Mouse (Mus musculus): ENCODE data around the gene Fastkd5. TPM values are rescaled to one million over a fixed set of nuclear protein-coding genes. Genes with fewer than 3 reads are reported as not detected.

The Fastkd5 gene
- polyA plus RNA-seq (2015; fragmentation: Nextera tagmentation; extraction: Ambion mirVana): 6.5 and 7.4 TPM in 2 replicates

DNA sequence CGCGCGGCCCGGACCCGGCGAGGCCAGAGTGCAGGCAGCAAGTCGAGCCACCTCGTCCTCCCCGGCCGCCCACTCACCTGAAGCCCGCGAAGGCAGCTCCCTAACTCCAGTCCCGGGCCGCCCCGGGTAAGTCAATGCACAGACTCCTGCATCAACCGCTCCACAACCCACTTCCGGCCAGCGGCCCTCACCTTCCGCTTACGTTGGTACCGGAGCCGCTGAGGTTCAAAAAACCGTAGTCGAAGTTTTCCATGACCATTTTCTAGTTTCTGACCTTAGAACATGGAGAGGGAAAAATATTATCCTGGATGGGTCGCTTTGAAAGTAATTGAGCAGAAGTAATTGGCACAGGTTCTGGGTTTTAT lies at the start of gene Fastkd5, which contains the start of gene Ubox5:
TSS of gene Fastkd5 (minus strand) at position 189 of the 365 bp plus-strand sequence.
TSS of gene Ubox5 (minus strand) at position 200 of the 365 bp plus-strand sequence.

GRCm38 (mm10) chr2:130667559-130667958 lies 37.7 kb upstream of the Fastkd5 start, which contains the start of gene Itpa:
TSS of gene Itpa (plus strand) at chr2:130667610.

GRCm38 (mm10) chr2:130664102-130664701 lies 34.4 kb upstream of the Fastkd5 start, which contains the start of gene Ddrgk1:
TSS of gene Ddrgk1 (minus strand) at chr2:130664659.

GRCm38 (mm10) chr2:130642684-130643369 lies 13.0 kb upstream of the Fastkd5 start, which contains the start of gene Lzts3:
TSS of gene Lzts3 (minus strand) at chr2:130642803.

GRCm38 (mm10) chr2:130582552-130582951 lies 47.3 kb downstream of the Fastkd5 start, which contains the start of gene Avp:
TSS of gene Avp (minus strand) at chr2:130582554.

DNA sequence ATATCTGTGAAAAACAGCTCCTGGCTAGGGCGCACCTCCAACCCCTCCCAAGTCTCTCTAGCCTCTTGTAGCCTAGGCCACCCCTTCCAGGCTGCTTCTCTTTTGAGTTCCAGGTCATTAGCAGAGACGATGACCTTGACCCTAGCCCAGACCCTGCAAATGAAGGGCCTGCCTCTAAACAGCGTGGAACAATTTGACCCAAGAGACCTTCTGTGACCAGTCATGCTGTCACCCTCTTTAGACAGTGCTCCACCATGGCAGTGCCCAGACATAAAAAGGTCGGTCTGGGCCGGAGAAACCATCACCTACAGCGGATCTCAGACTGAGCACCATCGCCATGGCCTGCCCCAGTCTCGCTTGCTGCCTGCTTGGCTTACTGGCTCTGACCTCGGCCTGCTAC lies 54.0 kb downstream of the Fastkd5 start, which contains the start of gene Oxt:
TSS of gene Oxt (plus strand) at position 301 of the 400 bp plus-strand sequence.

Other genes starting within 250 kb of the Fastkd5 start
- gene Cpxm1, start 232.5 kb downstream of the Fastkd5 start, polyA plus RNA-seq (2015; fragmentation: Nextera tagmentation; extraction: Ambion mirVana): 10.1 and 15.1 TPM in 2 replicates
- not detected in 2 replicates for gene Gm28372, start 224.8 kb downstream of the Fastkd5 start, polyA plus RNA-seq (2015; fragmentation: Nextera tagmentation; extraction: Ambion mirVana)
- gene 1700020A23Rik, start 224.8 kb downstream of the Fastkd5 start, polyA plus RNA-seq (2015; fragmentation: Nextera tagmentation; extraction: Ambion mirVana): 0.24 TPM in 1 of 2 replicates, not detected in the other
- gene Tmem239, start 223.5 kb downstream of the Fastkd5 start, polyA plus RNA-seq (2015; fragmentation: Nextera tagmentation; extraction: Ambion mirVana): not detected in 2 replicates
- gene Vps16, start 205.7 kb downstream of the Fastkd5 start, polyA plus RNA-seq (2015; fragmentation: Nextera tagmentation; extraction: Ambion mirVana): 32.2 and 36.0 TPM in 2 replicates
- 6.5 and 6.7 TPM in 2 replicates for gene Pced1a, start 205.3 kb downstream of the Fastkd5 start, polyA plus RNA-seq (2015; fragmentation: Nextera tagmentation; extraction: Ambion mirVana)
- 64.1 and 64.4 TPM in 2 replicates for gene Ptpra, start 179.7 kb downstream of the Fastkd5 start, polyA plus RNA-seq (2015; fragmentation: Nextera tagmentation; extraction: Ambion mirVana)
- gene Mrps26, start 66.3 kb downstream of the Fastkd5 start, polyA plus RNA-seq (2015; fragmentation: Nextera tagmentation; extraction: Ambion mirVana): 52.4 and 55.8 TPM in 2 replicates
- gene Oxt, start 53.9 kb downstream of the Fastkd5 start, polyA plus RNA-seq (2015; fragmentation: Nextera tagmentation; extraction: Ambion mirVana): not detected in 2 replicates
- gene Avp, start 47.5 kb downstream of the Fastkd5 start, polyA plus RNA-seq (2015; fragmentation: Nextera tagmentation; extraction: Ambion mirVana): not detected in 2 replicates
- gene Ubox5, start within 50 bp of the Fastkd5 start, polyA plus RNA-seq (2015; fragmentation: Nextera tagmentation; extraction: Ambion mirVana): 4.3 and 4.9 TPM in 2 replicates
- gene Lzts3, start 12.8 kb upstream of the Fastkd5 start, polyA plus RNA-seq (2015; fragmentation: Nextera tagmentation; extraction: Ambion mirVana): 1.0 and 1.1 TPM in 2 replicates
- gene Ddrgk1, start 34.6 kb upstream of the Fastkd5 start, polyA plus RNA-seq (2015; fragmentation: Nextera tagmentation; extraction: Ambion mirVana): 65.8 and 66.4 TPM in 2 replicates
- gene Itpa, start 37.6 kb upstream of the Fastkd5 start, polyA plus RNA-seq (2015; fragmentation: Nextera tagmentation; extraction: Ambion mirVana): 49.2 and 54.0 TPM in 2 replicates
- gene Slc4a11, start 67.5 kb upstream of the Fastkd5 start, polyA plus RNA-seq (2015; fragmentation: Nextera tagmentation; extraction: Ambion mirVana): 0.57 and 0.66 TPM in 2 replicates

Data from urinary bladder, postnatal 0 days (tissue).